Mouse (Mus musculus): ENCODE data around the gene Scgb2b27. TPM values are rescaled to one million over a fixed set of nuclear protein-coding genes. Genes with fewer than 3 reads are reported as not detected.
"Not testable (repeated sequence)": the region's sequence is repeated elsewhere in the genome, so short reads cannot be mapped to it uniquely, and the experiment has no call there.

Gene Scgb2b27
- not detected for total RNA-seq (2021)
- long read RNA-seq, experiment 1: 0 reads
- long read RNA-seq, experiment 2: 0 reads

- no peak for DNase-seq
- H3K4me3 ChIP-seq: no peak within 1 kb of the TSS
- intact Hi-C loops (cut with DNase I): no loop called here
- H3K27ac ChIP-seq: no peak within 1 kb of the TSS
- TF ChIP-seq CTCF (IDR thresholded peaks at IDR 0.05): no peak
Observed at GRCm38 (mm10) chr7:34013842-34014241, at the start of gene Scgb2b27. Gene Scgb2b27 (minus strand): TSS chr7:34013942.

- intact Hi-C loops (cut with DNase I); H3K4me3 ChIP-seq; H3K27ac ChIP-seq; DNase-seq: not testable (repeated sequence)
Observed at GRCm38 (mm10) chr7:34036076-34036815, 22.5 kb upstream of the Scgb2b27 start.

DNA sequence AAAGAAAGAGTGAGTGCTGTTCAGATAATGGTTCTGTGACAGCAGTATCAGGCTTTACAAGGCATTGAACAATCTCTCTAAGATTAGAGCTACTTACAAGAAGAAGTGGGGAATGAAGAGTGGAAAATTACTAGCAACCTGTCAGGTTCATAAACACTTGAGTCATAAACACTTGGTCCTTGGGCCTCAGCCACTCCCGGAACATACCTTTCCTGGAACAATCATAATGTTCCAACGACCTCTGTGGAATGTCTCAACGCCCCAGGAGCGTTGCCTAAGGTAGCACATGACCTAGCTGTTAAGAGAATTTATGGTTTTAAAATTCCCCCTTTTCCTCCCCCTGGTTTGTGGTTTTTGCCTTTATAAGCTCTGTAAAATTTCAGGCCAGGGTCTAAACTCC, 20.8 kb upstream of the Scgb2b27 start:
- H3K27ac ChIP-seq; DNase-seq; intact Hi-C loops (cut with DNase I); H3K4me3 ChIP-seq: not testable (repeated sequence)

DNA sequence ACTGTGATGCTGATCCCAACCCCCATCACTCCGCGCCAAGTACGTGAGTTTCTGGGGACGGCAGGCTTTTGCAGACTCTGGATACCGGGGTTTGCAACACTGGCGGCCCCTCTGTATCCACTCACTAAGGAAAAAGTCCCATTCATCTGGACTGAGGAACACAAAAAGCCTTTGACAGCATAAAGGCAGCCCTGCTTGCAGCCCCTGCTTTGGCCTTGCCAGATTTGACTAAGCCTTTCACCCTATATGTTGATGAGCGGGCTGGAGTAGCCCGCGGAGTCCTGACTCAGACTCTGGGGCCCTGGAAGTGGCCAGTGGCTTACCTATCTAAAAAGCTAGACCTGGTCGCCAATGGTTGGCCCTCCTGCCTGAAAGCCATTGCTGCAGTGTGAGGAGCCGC, 16.3 kb upstream of the Scgb2b27 start:
- Histone ChIP-seq H3K27ac (no peak overlapping the region), H3K4me3 (no peak overlapping the region)
- intact Hi-C loops (cut with DNase I): no loop called here
- no peak for DNase-seq
- TF ChIP-seq CTCF (IDR thresholded peaks at IDR 0.05): no peak

- DNase-seq; H3K27ac ChIP-seq; intact Hi-C loops (cut with DNase I); H3K4me3 ChIP-seq: not testable (repeated sequence)
Observed at GRCm38 (mm10) chr7:34027202-34027601, 13.5 kb upstream of the Scgb2b27 start.

DNA sequence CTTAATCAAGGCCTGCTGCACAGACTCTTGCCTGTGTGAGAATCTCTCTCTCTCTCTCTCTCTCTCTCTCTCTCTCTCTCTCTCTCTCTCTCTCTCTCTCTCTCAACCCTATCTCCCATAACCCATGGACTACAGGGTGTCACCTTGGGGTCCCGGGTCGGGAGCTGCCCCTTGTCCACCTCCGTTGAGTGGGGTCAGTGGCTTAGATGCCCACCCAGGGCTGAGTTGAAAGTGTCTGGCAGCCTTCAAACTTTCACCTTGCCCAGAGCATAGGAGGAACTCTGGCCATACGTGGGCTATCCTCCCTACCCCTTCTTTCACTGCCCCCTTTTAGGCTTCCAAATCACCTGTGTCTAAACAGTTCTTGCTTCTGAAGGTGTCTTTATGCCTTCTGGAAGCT, 11.9 kb upstream of the Scgb2b27 start:
- H3K4me3 ChIP-seq: no peak overlapping the region
- H3K27ac ChIP-seq: no peak overlapping the region
- intact Hi-C loops (cut with DNase I): no loop called here
- no peak for TF ChIP-seq CTCF (IDR thresholded peaks at IDR 0.05)
- DNase-seq: no peak

- H3K27ac ChIP-seq; intact Hi-C loops (cut with DNase I); H3K4me3 ChIP-seq; DNase-seq: not testable (repeated sequence)
Observed at GRCm38 (mm10) chr7:34021183-34021582, 7.4 kb upstream of the Scgb2b27 start, which contains the start of gene Scgb1b27. Gene Scgb1b27 (plus strand): TSS chr7:34021483.

- intact Hi-C loops (cut with DNase I): loop anchor here (10.0 kb wide), 1 partner anchor 213 kb away; the partner anchor contains the start of gene Pdcd2l
- DNase-seq: peak; percentile 39
- H3K27ac ChIP-seq, H3K4me3 ChIP-seq: not testable (repeated sequence)
- peak; percentile 60 for TF ChIP-seq CTCF (IDR thresholded peaks at IDR 0.05)
Observed at GRCm38 (mm10) chr7:33982281-33982680, 31.5 kb downstream of the Scgb2b27 start.

Other genes starting within 250 kb of the Scgb2b27 start
- gene Scgb2b26, start 68.9 kb downstream of the Scgb2b27 start, total RNA-seq (2021): not detected
- not detected for gene Scgb1b27, start 7.5 kb upstream of the Scgb2b27 start, total RNA-seq (2021)
- gene Scgb1b30, start 81.5 kb upstream of the Scgb2b27 start, total RNA-seq (2021): not detected
- gene Wtip, start 119.3 kb upstream of the Scgb2b27 start, total RNA-seq (2021): 1 to 10 TPM; 3.2 to 3.9 TPM
- 10 to 100 TPM; 33.4 to 38.7 TPM for gene Uba2, start 155.7 kb upstream of the Scgb2b27 start, total RNA-seq (2021)
- 10 to 100 TPM; 13.8 to 19.2 TPM for gene Pdcd2l, start 182.7 kb upstream of the Scgb2b27 start, total RNA-seq (2021)
- gene Gpi1, start 216.4 kb upstream of the Scgb2b27 start, total RNA-seq (2021): 1,000 to 10,000 TPM in 1 of 2 experiments, 100 to 1,000 TPM in 1; 882 to 1,223 TPM
- not detected for gene Gm6096, start 237.1 kb upstream of the Scgb2b27 start, total RNA-seq (2021)

Data from gastrocnemius, adult 2 months (tissue).